Mouse (Mus musculus) gastrocnemius, adult 2 months (tissue): ENCODE results near the gene Lef1. TPM values are rescaled to one million over a fixed set of nuclear protein-coding genes. Genes with fewer than 3 reads are reported as not detected.

ENCODE experiments used
- DNase-seq: peaks from one replicate; pipeline ENCODE4 v3.0.0; 2022
- H3K27ac ChIP-seq: fragments of 200-600 bp; 2 replicates; pipeline ENCODE4 v1.8.1; 2022; ENCODE audit warnings: mild to moderate bottlenecking
- H3K4me3 ChIP-seq: fragments of 200-600 bp; 2 replicates; pipeline ENCODE4 v1.8.1; 2022; ENCODE audit warnings: mild to moderate bottlenecking, moderate library complexity
- CTCF ChIP-seq: fragments of 200-600 bp; IDR thresholded peaks from 2 replicates; pipeline ENCODE4 v1.8.1; 2022; ENCODE audit warnings: antibody characterized with exemption, mild to moderate bottlenecking, moderate library complexity
- intact Hi-C: fragments of 180-260 bp; cut with DNase I; formaldehyde crosslinking; loops from one replicate; pipeline ENCODE4 v1.15.1; 2025
- total RNA-seq, 2 experiments: library from RNA; stranded (reverse); gene quantifications; 2 replicates each; pipeline ENCODE4 v1.2.3; 2021

The Lef1 gene
- total RNA-seq, 2 experiments from 2014 or later, result 0.08 TPM; not detected in 1

DNA sequence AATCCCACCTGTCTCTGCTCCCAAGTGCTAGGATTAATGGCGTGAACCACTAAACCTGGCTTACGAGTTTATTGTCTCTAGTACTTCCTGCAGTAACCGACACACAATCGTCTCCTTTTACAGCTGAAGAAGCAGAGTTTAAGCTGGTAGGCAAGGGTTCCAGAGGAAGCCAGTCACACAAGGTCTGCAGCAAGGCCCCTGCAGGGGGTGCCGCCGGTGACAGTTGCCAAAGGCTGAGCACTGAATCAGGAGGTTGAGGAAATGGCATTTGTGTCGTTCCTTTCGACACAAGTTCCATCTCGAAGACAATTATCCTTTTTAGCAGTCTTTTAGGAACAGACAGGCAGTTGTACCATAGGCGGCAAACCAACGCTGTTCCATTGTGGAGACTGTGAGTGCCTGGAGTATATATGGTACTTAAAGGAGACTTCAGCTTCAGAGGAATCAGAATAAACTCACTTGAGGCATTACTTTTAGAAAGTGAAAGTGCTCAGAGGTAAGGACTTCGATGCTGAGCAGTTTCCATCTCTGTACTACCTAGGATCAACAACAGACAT lies 49.0 kb downstream of the Lef1 start:
- DNase-seq, result no peak
- no peak for TF ChIP-seq CTCF
- no peak overlapping the region for H3K4me3 ChIP-seq
- intact Hi-C loops, result no loop called here
- H3K27ac ChIP-seq, result no peak overlapping the region

DNA sequence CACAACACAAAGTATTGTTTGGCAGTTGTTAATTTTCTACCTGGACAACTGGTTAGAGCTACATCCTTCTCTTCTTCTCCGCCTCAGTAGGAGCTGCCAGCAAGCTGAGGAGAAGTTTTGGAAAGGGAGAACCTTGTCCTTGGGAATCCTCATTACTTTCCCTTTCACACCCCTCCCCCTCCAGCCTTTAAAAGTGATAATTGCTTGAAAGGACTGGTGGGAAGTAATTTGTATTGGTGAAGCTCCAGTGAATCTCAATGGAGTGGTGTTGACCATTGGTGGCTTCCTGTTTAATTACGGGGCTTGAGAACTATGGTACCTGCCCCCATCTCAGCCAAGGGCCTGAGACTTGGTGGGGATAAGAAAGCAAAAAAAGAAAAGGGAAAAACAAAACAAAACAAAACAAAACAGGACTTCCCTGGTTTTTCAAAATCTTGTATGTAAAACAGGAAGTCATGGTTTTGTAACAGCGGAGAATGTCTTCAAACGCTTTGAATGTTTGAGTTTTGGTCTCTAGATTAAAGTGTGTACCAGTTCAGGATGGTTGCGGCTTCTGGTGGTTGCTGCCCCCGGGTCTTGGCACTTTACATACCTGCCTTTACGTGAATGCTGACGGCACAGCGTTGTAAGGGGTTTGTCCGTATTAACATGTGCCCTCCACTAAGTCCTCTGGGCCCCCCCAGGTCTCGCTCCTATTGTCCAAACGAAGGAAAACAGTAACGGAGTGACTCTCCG lies 49.8 kb downstream of the Lef1 start:
- Histone ChIP-seq H3K4me3 (no peak overlapping the region), H3K27ac (no peak overlapping the region)
- intact Hi-C loops, result no loop called here
- TF ChIP-seq CTCF, result no peak
- DNase-seq, result no peak

DNA sequence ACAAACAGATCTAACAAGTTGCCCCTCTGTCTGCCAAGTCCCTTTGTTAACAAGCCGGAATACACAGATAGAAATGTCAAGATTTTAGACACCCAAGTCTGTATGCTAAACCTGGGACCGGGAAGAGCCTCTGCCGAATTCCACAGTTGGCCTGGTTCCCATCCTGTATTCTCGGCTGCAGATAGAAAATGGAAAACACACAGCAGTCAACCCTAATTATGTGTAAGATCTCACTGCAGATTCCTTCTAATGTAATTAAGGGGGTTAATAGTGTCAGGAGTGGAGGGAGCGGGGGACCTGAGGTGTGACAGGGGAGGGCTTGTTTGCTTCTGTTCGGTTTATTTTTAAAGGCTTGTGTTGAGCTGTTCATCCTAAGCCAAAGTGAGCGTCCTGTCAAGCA lies 50.6 kb downstream of the Lef1 start:
- no peak overlapping the region for H3K4me3 ChIP-seq
- intact Hi-C loops, result no loop called here
- no peak overlapping the region for H3K27ac ChIP-seq
- TF ChIP-seq CTCF, result no peak
- no peak for DNase-seq

DNA sequence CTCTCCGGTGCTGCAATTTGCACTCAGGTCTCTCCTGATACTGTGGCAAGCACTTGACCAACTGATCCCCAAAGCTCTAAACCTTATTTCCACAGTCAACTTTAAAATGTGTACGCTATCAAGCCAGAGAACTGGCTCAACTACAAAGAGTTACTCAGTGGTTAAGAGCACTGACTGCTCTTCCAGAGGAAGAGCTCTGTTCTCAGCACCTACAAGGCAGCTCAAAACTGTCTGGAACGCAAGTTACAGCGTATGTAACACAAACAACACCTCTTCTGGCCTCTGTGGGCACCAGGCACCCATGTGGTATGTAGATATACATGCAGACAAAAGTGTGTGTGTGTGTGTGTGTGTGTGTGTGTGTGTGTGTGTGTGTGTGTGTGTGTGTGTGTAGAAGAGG lies 57.5 kb downstream of the Lef1 start:
- Histone ChIP-seq H3K27ac (no peak overlapping the region), H3K4me3 (no peak overlapping the region)
- DNase-seq, result no peak
- intact Hi-C loops, result no loop called here
- no peak for TF ChIP-seq CTCF

DNA sequence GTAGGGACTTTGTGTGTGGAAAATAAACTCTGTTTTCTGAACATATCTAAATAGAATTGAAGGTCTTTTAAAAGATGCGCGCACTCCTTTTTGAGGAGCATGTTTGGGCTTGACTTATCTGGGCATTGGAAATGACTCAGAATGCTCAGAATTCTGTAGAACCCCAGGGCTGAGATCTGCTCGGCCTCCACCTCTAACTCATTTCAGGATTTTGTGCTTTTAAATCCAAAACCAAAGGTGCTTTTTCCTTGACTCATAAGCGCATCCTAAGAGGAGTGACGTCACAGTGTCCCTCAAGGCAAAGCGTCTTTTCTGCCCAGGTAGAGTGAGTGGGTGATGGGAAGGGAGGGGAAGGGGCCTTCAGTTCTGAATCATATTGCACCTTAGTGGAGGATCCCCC lies 58.9 kb downstream of the Lef1 start:
- no peak for TF ChIP-seq CTCF
- Histone ChIP-seq H3K4me3 (no peak overlapping the region), H3K27ac (no peak overlapping the region)
- intact Hi-C loops, result no loop called here
- DNase-seq, result no peak

DNA sequence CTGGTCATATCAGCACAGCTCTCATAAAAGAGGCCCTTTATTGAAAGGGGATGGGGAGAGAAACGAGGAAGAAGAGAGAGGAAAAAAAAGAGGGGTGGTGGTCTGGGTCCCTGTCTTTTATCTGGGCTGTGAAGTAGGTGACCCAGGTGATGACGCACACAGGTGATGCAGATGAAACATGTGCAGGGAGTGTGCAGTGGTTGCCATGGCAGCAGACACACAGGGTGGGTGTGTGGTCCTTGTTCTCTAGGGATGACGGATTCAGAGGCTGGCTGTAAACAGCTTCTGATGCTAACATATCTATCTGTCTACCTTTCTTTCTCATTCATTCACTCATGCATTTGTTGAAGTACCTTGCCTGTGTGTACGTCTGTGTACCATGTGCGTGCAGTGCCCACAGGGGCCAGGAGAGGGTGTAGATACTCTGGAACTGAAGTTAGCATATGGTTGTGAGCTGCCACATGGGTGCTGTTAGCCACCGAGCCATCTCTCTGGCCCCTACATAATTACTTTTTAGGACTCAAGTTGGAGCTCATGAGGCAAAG lies 59.9 kb downstream of the Lef1 start:
- Histone ChIP-seq H3K27ac (no peak overlapping the region), H3K4me3 (no peak overlapping the region)
- no peak for TF ChIP-seq CTCF
- no peak for DNase-seq
- intact Hi-C loops, result no loop called here

DNA sequence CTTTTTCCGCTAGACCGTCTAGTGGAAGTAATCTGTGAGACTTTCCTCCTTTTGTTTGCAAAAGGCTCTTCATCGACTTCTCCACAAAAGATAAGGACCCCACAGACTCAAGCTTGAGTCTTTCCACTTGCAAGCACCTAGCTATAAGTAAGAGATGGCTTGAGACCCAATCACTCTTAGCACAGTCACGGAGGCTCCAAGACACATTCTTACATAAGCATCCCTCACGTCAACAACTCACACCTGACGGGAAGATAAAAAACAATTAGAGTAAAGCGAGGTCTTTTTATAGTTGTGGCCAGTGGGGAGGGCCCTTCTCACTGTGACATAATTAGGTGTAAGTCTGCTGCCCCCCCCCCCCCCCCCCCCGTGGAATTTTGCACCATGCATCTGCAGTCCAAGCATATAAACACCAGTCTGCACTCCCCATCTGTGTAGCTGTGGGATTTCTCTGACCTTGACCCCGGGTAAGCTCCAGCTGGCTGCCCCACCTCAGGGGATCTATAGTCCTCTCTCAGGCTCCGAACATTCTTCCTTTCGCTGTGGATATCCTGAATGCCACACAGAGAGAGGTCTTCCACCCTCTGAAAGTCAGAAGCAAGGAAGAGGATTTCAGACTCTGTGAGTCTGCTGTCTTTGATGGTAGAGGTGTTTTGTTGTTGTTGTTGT lies 61.2 kb downstream of the Lef1 start:
- intact Hi-C loops, result no loop called here
- no peak overlapping the region for H3K4me3 ChIP-seq
- DNase-seq, result no peak
- no peak overlapping the region for H3K27ac ChIP-seq
- TF ChIP-seq CTCF, result no peak

DNA sequence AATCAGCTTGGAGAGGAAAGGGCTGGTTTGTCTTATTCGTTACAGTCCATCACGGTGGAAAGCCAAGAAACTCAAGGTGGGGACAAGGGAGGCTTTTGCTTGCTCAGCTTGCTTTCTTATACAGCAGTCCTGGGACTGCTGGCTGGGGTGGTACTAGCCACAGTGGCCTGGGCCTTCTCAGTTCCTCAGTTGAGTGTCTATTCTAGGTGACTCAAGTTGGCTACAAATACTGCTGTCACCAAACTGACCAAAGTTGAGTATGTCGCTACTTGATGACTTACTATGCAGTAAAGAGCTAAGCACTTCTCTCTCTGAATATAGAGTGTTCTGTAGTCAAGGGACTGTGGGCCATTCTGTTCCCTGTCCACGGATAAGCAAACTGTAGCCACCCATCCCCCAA lies 62.0 kb downstream of the Lef1 start:
- no peak overlapping the region for H3K4me3 ChIP-seq
- intact Hi-C loops, result no loop called here
- H3K27ac ChIP-seq, result no peak overlapping the region
- TF ChIP-seq CTCF, result no peak
- DNase-seq, result no peak

DNA sequence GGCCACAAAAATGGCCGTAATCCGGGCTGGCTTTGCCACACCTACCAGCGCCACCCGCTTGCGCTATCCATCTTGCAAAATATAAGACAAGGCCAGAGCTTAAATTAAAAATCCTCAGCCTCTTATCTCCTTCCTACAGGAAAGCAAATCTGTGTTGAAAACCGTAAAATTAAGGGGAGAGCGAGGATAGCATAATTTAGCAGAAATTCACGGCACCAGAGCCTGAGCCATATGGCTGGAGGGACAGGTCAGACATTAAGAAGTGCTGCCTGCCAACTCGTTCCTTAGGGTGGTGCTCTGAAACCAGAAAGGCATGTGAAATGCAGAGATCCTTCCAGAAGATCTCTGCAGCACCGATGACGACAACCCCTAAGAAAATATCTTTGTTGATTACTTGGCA lies 70.7 kb downstream of the Lef1 start:
- intact Hi-C loops, result no loop called here
- Histone ChIP-seq H3K27ac (no peak overlapping the region), H3K4me3 (no peak overlapping the region)
- no peak for DNase-seq
- no peak for TF ChIP-seq CTCF

DNA sequence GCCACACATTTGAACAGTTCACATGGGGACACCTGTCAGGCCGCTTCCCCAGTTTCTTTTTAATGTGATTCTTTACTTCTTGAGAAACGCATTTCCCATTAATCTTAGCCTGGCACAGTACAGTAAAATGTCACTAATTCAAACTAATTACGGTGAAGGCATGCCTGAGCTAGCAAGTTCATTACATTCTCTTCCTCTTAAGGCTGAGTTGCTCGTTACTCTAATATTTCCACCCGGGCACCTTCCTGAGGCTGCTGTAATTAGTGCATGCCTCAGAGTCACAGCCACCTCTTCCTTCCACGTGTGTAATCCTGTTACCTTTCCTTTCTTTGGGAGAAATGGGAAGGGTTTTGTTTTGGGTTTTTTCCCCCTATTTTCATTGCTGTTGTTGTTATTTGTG lies 71.9 kb downstream of the Lef1 start:
- intact Hi-C loops, result no loop called here
- no peak for DNase-seq

DNA sequence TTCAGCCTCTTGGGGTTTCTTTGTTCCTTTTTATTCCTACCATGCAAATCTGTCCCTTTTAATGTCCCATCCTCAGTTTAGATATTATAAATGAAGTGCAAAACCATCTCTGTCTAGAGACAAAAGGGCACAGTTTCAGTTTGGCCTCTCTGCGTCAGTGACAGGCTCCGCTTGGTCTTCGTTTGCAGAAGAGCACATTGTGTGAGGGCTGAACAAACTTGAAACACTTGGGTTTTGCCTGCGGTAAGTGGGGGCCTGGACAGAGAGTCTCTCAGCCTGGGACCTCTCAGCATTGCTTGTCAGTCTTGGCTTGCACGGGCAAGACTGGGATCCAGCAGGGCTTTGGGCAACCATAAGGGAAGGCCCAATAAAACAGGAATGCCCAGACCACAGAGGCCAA lies 75.9 kb downstream of the Lef1 start:
- intact Hi-C loops, result no loop called here
- DNase-seq, result no peak

More for the DNA sequence above, 71.9 kb downstream of the Lef1 start:
- Histone ChIP-seq H3K4me3 (no peak overlapping the region), H3K27ac (no peak overlapping the region)
- no peak for TF ChIP-seq CTCF

DNA sequence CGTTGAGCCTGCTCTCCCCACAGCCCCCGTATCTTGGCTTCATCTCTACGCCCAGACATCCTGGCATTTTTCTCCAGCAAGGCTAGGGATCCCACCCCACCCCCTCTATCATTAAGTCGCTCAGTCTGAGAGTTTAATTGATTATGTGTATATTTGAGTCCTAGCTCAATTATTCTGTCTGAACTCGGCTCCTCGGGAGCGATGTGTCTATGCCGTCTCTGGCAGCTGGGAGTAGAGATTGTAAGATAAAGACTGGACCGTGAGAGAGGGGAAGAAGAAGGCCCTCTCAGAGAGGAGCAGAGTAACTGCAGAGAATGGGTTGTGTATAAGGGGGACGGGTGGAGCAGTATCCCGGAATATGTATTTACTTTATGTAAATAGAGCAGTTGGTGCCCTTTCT lies 80.0 kb downstream of the Lef1 start:
- TF ChIP-seq CTCF, result no peak
- DNase-seq, result no peak
- intact Hi-C loops, result no loop called here
- Histone ChIP-seq H3K4me3 (no peak overlapping the region), H3K27ac (no peak overlapping the region)

More for the DNA sequence above, 75.9 kb downstream of the Lef1 start:
- TF ChIP-seq CTCF, result no peak
- Histone ChIP-seq H3K4me3 (no peak overlapping the region), H3K27ac (no peak overlapping the region)

DNA sequence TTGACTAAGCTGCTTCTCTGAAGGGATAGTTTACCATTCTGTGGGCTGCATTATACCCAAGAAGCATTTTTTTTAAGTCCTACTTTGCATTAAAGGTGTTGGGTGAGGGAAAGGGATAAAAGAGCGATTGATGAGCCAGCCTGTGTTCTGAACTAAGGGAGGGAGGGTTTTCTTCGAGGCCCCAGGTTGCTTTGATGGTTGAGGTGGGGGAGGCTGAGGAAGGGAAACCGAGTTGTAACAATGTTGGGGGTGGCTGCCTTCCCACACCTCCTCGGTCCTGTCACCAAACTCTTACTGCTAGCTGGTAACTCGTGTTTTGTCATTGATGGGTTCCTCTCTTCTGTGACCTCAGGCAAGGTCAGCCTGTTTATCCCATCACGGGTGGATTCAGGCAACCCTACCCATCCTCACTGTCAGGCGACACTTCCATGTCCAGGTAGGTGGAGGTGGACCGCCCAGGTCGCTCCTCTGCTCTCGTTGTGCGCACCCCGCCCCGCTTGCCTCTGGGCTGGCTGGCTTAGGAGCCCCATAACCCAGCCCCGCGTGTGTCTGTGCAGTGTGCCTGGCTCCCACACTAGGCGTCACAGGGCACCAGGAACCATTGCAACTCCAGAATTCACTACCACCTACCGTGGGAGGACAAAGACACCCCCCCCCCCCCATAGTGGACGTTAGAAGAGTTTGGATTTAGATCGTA lies 80.5 kb downstream of the Lef1 start:
- no peak for TF ChIP-seq CTCF
- Histone ChIP-seq H3K27ac (no peak overlapping the region), H3K4me3 (no peak overlapping the region)
- no peak for DNase-seq
- intact Hi-C loops, result no loop called here
